Mouse (Mus musculus) megakaryocyte progenitor cell, adult 5-6 weeks (primary cell): ENCODE measurements around the gene Nbeal1. TPM values are rescaled to one million over a fixed set of nuclear protein-coding genes. Genes with fewer than 3 reads are reported as not detected.

Source experiments
- ATAC-seq: replicated peaks from 2 replicates; pipeline ENCODE4 v1.8.0; 2016; ENCODE audit warnings: mild to moderate bottlenecking, moderate TSS enrichment, inconsistent platforms; ENCODE audit not compliant: poor library complexity
- total RNA-seq, 2 experiments: library from RNA; stranded (forward) in 1 of 2; stranded (reverse) in 1 of 2; fragments of 157-497, 149-512 nt in 1 of 2; fragments of 200-1000 nt in 1 of 2; gene quantifications; 2 replicates each; pipeline versions ENCODE4 v1.2.3 to v1.2.4; 2015 to 2017

The Nbeal1 gene
- total RNA-seq, 2 experiments from 2014 or later = 5.2 to 12.9 TPM

DNA sequence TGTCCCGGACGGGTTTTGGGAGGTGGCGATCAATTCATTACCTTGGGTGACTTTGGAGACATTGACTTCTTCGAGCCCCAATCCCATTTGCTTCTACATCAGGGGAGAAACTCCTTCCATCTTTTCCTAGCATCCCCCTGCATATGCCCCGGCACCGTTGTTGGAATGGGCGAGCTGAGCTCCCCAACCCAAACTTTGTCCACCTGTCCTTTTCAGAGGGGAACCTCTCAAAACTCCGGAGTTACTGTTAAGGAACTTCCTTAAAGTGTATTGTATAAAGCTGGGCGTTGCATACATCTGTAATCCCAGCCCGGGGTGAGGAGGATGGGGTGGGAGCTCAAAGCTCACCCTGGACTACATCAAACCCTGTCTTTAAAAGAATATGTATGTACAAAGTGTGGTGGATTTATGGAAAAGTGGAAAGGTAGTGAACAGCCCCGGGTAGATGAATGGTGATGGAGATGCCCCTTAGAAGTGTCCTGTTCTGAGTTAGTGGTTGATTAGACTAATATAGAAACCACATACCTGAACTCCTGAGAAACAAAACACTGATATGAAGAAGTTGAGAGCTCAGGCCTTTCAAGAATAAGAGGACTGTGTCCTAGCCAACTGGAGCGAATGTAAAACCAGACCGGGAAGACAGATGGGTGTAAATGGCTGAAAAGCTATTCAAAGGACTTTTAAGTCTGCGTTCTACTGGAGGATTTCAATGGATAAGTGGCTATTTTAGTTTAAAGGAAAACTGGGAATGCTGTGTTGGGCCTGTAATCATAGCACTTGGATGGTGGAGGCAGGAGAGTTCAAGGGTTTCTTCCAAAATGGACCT, 163.4 kb downstream of the Nbeal1 start:
- peak; percentile 23 for ATAC-seq

DNA sequence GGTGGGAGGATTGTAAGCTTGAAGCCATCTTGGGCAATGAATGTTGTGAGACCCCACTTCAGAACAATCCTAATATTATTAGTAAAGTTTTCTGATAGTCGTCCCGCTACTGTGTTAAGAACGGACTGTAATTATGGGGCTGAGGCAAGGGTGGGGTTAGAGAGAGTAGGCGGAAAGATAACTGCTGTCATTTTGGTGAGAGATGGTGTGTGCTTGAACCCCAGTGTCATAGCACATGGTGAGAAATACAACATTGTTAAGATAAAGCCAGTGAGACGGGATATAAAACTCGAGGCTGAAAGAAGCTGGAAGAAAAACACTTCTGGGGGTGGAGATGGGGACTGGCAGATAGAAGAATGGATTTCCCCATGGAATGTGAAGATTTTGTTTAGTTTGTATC, 164.3 kb downstream of the Nbeal1 start:
- no peak for ATAC-seq

- no peak for ATAC-seq
Observed at GRCm38 (mm10) chr1:60345712-60346111, 165.3 kb downstream of the Nbeal1 start.

GRCm38 (mm10) chr1:60352786-60353185, 172.4 kb downstream of the Nbeal1 start:
- ATAC-seq = no peak; the same call in 1 of the 2 replicates

DNA sequence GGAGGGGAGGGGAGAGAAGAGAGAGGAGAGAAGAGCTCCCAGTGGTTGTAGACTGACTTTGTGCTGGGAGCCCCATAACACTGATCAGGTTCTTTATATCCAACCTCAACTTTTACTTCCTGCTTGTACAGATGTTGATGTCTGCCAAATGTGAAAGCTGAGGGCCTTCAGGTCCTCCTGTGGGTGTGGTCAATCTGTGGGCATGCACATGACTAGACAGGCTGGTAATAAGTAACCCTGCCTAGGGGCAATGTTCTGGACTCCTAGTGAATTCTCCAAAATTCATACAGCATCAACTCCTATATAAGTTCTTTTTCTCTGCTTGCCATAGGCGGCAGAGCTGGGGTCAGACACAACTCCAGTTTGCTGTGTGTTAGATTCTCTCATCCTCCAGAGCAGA, 181.2 kb downstream of the Nbeal1 start:
- ATAC-seq = 0 out of 2 replicates have a peak, but pooled peaks have one; percentile 31

- ATAC-seq = no peak
Observed at GRCm38 (mm10) chr1:60376556-60376955, 196.2 kb downstream of the Nbeal1 start.

GRCm38 (mm10) chr1:60381910-60382309, 201.5 kb downstream of the Nbeal1 start:
- ATAC-seq = no peak

Other genes with a start within 250 kb of the Nbeal1 start
- gene Ica1l, start 137.4 kb upstream of the Nbeal1 start, total RNA-seq (2015) = 0.24 and 1.2 TPM in 2 replicates
- gene Ica1l, start 137.4 kb upstream of the Nbeal1 start, total RNA-seq (2017) = 0.64 and 1.0 TPM in 2 replicates
- gene Carf, start 82.4 kb upstream of the Nbeal1 start, total RNA-seq (2015) = 11.4 and 13.2 TPM in 2 replicates
- 5.4 and 9.9 TPM in 2 replicates for gene Carf, start 82.4 kb upstream of the Nbeal1 start, total RNA-seq (2017)
- gene Wdr12, start 82.0 kb upstream of the Nbeal1 start, total RNA-seq (2015) = 71.3 and 84.9 TPM in 2 replicates
- 107 and 151 TPM in 2 replicates for gene Wdr12, start 82.0 kb upstream of the Nbeal1 start, total RNA-seq (2017)
- gene Cyp20a1, start 162.7 kb downstream of the Nbeal1 start, total RNA-seq (2015) = 17.8 and 21.7 TPM in 2 replicates
- 24.6 and 29.3 TPM in 2 replicates for gene Cyp20a1, start 162.7 kb downstream of the Nbeal1 start, total RNA-seq (2017)
- 19.4 and 21.9 TPM in 2 replicates for gene Abi2, start 229.0 kb downstream of the Nbeal1 start, total RNA-seq (2015)
- gene Abi2, start 229.0 kb downstream of the Nbeal1 start, total RNA-seq (2017) = 13.5 and 15.5 TPM in 2 replicates